ENCODE assay signal across 10 mouse cellular contexts in genomic region chr13:99447403-99448199, GRCm38 (mm10).
DNase-seq lines count a peak whose midpoint lies in the region; ATAC-seq lines count a peak whose summit lies in the region.
"Had no signal": no experiment of that assay in that cellular context is flagged by ENCODE, and none has a peak within 500 bp of the region (broad histone marks: within the 10 kb centered on the region; RNA-seq: fewer than 3 reads in every experiment).

No protein-coding gene starts in this region.

- H3K36me3 ChIP-seq in embryonic facial prominence, embryonic 12.5 days = no peaks in the 10 kb centered on the region
- H3K36me3 ChIP-seq: heart, embryonic 15.5 days; lung, embryonic 15.5 days had no signal

- H3K4me3 ChIP-seq in embryonic facial prominence, embryonic 12.5 days = no peak overlapping the region
- H3K4me3 ChIP-seq: heart, embryonic 15.5 days; lung, embryonic 15.5 days had no signal

- ATAC-seq in embryonic facial prominence, embryonic 12.5 days (ENCODE audit: insufficient number of reproducible peaks, insufficient read depth, low FRiP score, low TSS enrichment) = no peak

- intact Hi-C loops in heart, postnatal 10 days (cut with DNase I) = no loop called here

- H3K4me2 ChIP-seq in embryonic facial prominence, embryonic 12.5 days (replicated peaks) = no peak overlapping the region
- H3K4me2 ChIP-seq: heart, embryonic 15.5 days had no signal

- no peaks in the 10 kb centered on the region; the same call in 1 of the 2 replicates for H3K27me3 ChIP-seq in embryonic facial prominence, embryonic 12.5 days
- H3K27me3 ChIP-seq: heart, embryonic 15.5 days; lung, embryonic 15.5 days had no signal

- H3K9ac ChIP-seq in embryonic facial prominence, embryonic 12.5 days = no peak overlapping the region
- H3K9ac ChIP-seq: heart, embryonic 15.5 days; lung, embryonic 15.5 days had no signal

- peak; percentile 60 for DNase-seq in urinary bladder, postnatal 14 days (ENCODE audit: low spot score)
- DNase-seq in urinary bladder, adult 2 months (ENCODE audit: low spot score) = no peak
- DNase-seq in heart, postnatal 10 days = peak; percentile 55 to 57
- DNase-seq in lung, postnatal 36 days = peak; percentile 7
- DNase-seq in right cerebral cortex, postnatal 25 days = peak; percentile 58
- no peak for DNase-seq in thymus, postnatal 0 days (ENCODE audit: low spot score)
- no peak for DNase-seq in kidney, adult 11 months

- H3K4me1 ChIP-seq in embryonic facial prominence, embryonic 12.5 days = peaks cover 39% of the 10 kb centered on the region

- 0 out of 2 replicates have a peak overlapping the region, but pooled peaks have one; percentile 30 for H3K27ac ChIP-seq in embryonic facial prominence, embryonic 12.5 days
- H3K27ac ChIP-seq: heart, embryonic 15.5 days; lung, embryonic 15.5 days had no signal

- WGBS in embryonic facial prominence, embryonic 12.5 days = 52% methylated on average over 11 of the region's 11 CpGs

- no peaks in the 10 kb centered on the region for H3K9me3 ChIP-seq in embryonic facial prominence, embryonic 12.5 days
- H3K9me3 ChIP-seq: heart, embryonic 15.5 days; lung, embryonic 15.5 days had no signal

Comparison
In these comparisons a context has a peak if more than half of its experiments do, and no peak if none do; other contexts are left out.
1. DNase-seq: peak in urinary bladder, postnatal 14 days (single experiment), heart, postnatal 10 days (2 of 2), lung, postnatal 36 days (single experiment) and right cerebral cortex, postnatal 25 days (single experiment); none in urinary bladder, adult 2 months (single experiment), thymus, postnatal 0 days (single experiment) and kidney, adult 11 months (single experiment).